Mouse (Mus musculus) limb, embryonic 11.5 days (tissue): Measurements from ENCODE around the gene Prkacb. TPM values are rescaled to one million over a fixed set of nuclear protein-coding genes. Genes with fewer than 3 reads are reported as not detected.
A peak's percentile ranks its signal among the peaks of the same experiment; 100 is the strongest.

Experiments
- ATAC-seq: fragments of 200-750 bp; cut with Nextera tagmentation; 2 replicates; pipeline ENCODE4 v1.8.0; 2017; ENCODE audit warnings: low read depth; ENCODE audit not compliant: insufficient number of reproducible peaks, low FRiP score, low TSS enrichment
- DNase-seq: peaks from one replicate; pipeline ENCODE4 v3.0.0-alpha.2; 2015; ENCODE audit warnings: low spot score
- H3K27ac ChIP-seq: fragments of 300-500 bp; sonication (generic); replicated peaks from 2 replicates; pipeline ENCODE4 v1.5.1; 2014; ENCODE audit warnings: low read depth, mild to moderate bottlenecking, low read length
- H3K27me3 ChIP-seq: fragments of 300-500 bp; sonication (generic); 2 replicates; pipeline ENCODE4 v1.6.1; 2014; ENCODE audit warnings: mild to moderate bottlenecking, low read length, mixed read lengths; ENCODE audit not compliant: control insufficient read depth, insufficient read depth
- H3K36me3 ChIP-seq: fragments of 300-500 bp; sonication (generic); 2 replicates; pipeline ENCODE4 v1.6.1; 2014; ENCODE audit warnings: mild to moderate bottlenecking, low read length, moderate library complexity, mixed read lengths; ENCODE audit not compliant: control insufficient read depth, insufficient read depth
- H3K4me1 ChIP-seq: fragments of 300-500 bp; sonication (generic); 2 replicates; pipeline ENCODE4 v1.6.1; 2014; ENCODE audit warnings: low read length, mixed read lengths; ENCODE audit not compliant: control insufficient read depth, insufficient read depth
- H3K4me2 ChIP-seq: fragments of 300-500 bp; sonication (generic); 2 replicates; pipeline ENCODE4 v1.6.1; 2014; ENCODE audit warnings: low read depth, mild to moderate bottlenecking, moderate library complexity; ENCODE audit not compliant: severe bottlenecking
- H3K4me3 ChIP-seq: fragments of 300-500 bp; sonication (generic); 2 replicates; pipeline ENCODE4 v1.5.1; 2014; ENCODE audit warnings: low read depth, low read length
- H3K9ac ChIP-seq: fragments of 300-500 bp; sonication (generic); 2 replicates; pipeline ENCODE4 v1.6.1; 2014; ENCODE audit warnings: mild to moderate bottlenecking, low read length
- H3K9me3 ChIP-seq: fragments of 300-500 bp; sonication (generic); 2 replicates; pipeline ENCODE4 v1.6.1; 2016; ENCODE audit warnings: low read length; ENCODE audit not compliant: control insufficient read depth
- WGBS: fragments of 180-500 bp; shearing (Covaris S2); extraction: QIAGEN DNeasy Blood & Tissue Kit; methylation state at CpG from one replicate; pipeline ENCODE4 v1.1.7; 2014; 5-methylcytosine and 5-hydroxymethylcytosine counted together
- polyA plus RNA-seq: library from polyadenylated mRNA; unstranded; fragments of >200 nt; fragmentation: Nextera tagmentation; extraction: Ambion mirVana; gene quantifications from 2 replicates; pipeline ENCODE4 v1.2.1, GENCODE M21; 2014

The Prkacb gene
- polyA plus RNA-seq, 1 experiment from 2014 or later: 73.1 TPM

GRCm38 (mm10) chr3:146843470-146843869 lies 30.7 kb upstream of the Prkacb start:
- peak; percentile 21 for DNase-seq
- peaks cover 8% of the 10 kb centered on the region; the same call in 1 of the 2 replicates for H3K4me1 ChIP-seq
- no peak overlapping the region for H3K4me3 ChIP-seq
- ATAC-seq: no peak
- H3K36me3 ChIP-seq: no peaks in the 10 kb centered on the region
- H3K9ac ChIP-seq: no peak overlapping the region
- no peak overlapping the region for H3K4me2 ChIP-seq
- H3K27ac ChIP-seq: no peak overlapping the region
- no peaks in the 10 kb centered on the region for H3K9me3 ChIP-seq
- 45% methylated on average over 6 of the region's 6 CpGs for WGBS
- no peaks in the 10 kb centered on the region for H3K27me3 ChIP-seq

GRCm38 (mm10) chr3:146842766-146843165 lies 30.0 kb upstream of the Prkacb start:
- Histone ChIP-seq H3K27ac (no peak overlapping the region), H3K4me1 (peaks cover 8% of the 10 kb centered on the region; the same call in 1 of the 2 replicates), H3K4me2 (no peak overlapping the region), H3K9me3 (no peaks in the 10 kb centered on the region), H3K27me3 (no peaks in the 10 kb centered on the region), H3K4me3 (no peak overlapping the region), H3K36me3 (no peaks in the 10 kb centered on the region), H3K9ac (no peak overlapping the region)
- ATAC-seq: no peak
- WGBS: 40% methylated on average over 3 of the region's 3 CpGs
- DNase-seq: no peak

GRCm38 (mm10) chr3:146820718-146821117 lies 7.9 kb upstream of the Prkacb start:
- Histone ChIP-seq H3K9me3 (no peaks in the 10 kb centered on the region), H3K4me1 (no peaks in the 10 kb centered on the region), H3K4me2 (no peak overlapping the region), H3K36me3 (no peaks in the 10 kb centered on the region), H3K27ac (no peak overlapping the region), H3K9ac (no peak overlapping the region), H3K27me3 (no peaks in the 10 kb centered on the region), H3K4me3 (no peak overlapping the region)
- WGBS: 94% methylated on average over 4 of the region's 4 CpGs
- ATAC-seq (no peak), DNase-seq (no peak)

GRCm38 (mm10) chr3:146813624-146814023 lies 834 bp upstream of the Prkacb start:
- Histone ChIP-seq H3K9ac (peak overlapping the region; percentile 94; the same call in 1 of the 2 replicates), H3K4me3 (peak overlapping the region; percentile 97), H3K27me3 (no peaks in the 10 kb centered on the region), H3K27ac (no peak overlapping the region), H3K36me3 (no peaks in the 10 kb centered on the region), H3K4me1 (peaks cover 2% of the 10 kb centered on the region; the same call in 1 of the 2 replicates), H3K9me3 (no peaks in the 10 kb centered on the region), H3K4me2 (peak overlapping the region; percentile 70)
- ATAC-seq (no peak), DNase-seq (no peak)
- WGBS: 63% methylated on average over 7 of the region's 7 CpGs

GRCm38 (mm10) chr3:146812041-146812878 lies 530 bp downstream of the Prkacb start:
- peak; percentile 70 for ATAC-seq
- H3K9me3 ChIP-seq: no peaks in the 10 kb centered on the region
- peak overlapping the region; percentile 94 for H3K9ac ChIP-seq
- peak overlapping the region; percentile 97 for H3K4me3 ChIP-seq
- WGBS: 1% methylated on average over 55 of the region's 60 CpGs
- H3K27me3 ChIP-seq: no peaks in the 10 kb centered on the region
- H3K4me1 ChIP-seq: peaks cover 2% of the 10 kb centered on the region; the same call in 1 of the 2 replicates
- peak overlapping the region; percentile 82 for H3K4me2 ChIP-seq
- no peak for DNase-seq
- no peaks in the 10 kb centered on the region for H3K36me3 ChIP-seq
- H3K27ac ChIP-seq: peak overlapping the region; percentile 74

GRCm38 (mm10) chr3:146793554-146794257 lies 19.1 kb downstream of the Prkacb start:
- DNase-seq: no peak
- 93% methylated on average over 12 of the region's 12 CpGs for WGBS
- no peak overlapping the region for H3K9ac ChIP-seq
- H3K4me1 ChIP-seq: no peaks in the 10 kb centered on the region
- H3K27ac ChIP-seq: no peak overlapping the region
- H3K27me3 ChIP-seq: no peaks in the 10 kb centered on the region
- ATAC-seq: no peak
- H3K9me3 ChIP-seq: no peaks in the 10 kb centered on the region
- no peak overlapping the region for H3K4me2 ChIP-seq
- no peak overlapping the region for H3K4me3 ChIP-seq
- no peaks in the 10 kb centered on the region for H3K36me3 ChIP-seq

- Histone ChIP-seq H3K27me3 (no peaks in the 10 kb centered on the region), H3K36me3 (no peaks in the 10 kb centered on the region), H3K9ac (no peak overlapping the region), H3K4me3 (no peak overlapping the region), H3K4me1 (no peaks in the 10 kb centered on the region), H3K9me3 (no peaks in the 10 kb centered on the region), H3K27ac (no peak overlapping the region), H3K4me2 (no peak overlapping the region)
- ATAC-seq (no peak), DNase-seq (no peak)
- 91% methylated on average over 3 of the region's 3 CpGs for WGBS
Measured at GRCm38 (mm10) chr3:146792144-146792748, 20.5 kb downstream of the Prkacb start.

- H3K9me3 ChIP-seq: no peaks in the 10 kb centered on the region
- 81% methylated on average over 3 of the region's 3 CpGs for WGBS
- no peaks in the 10 kb centered on the region for H3K27me3 ChIP-seq
- peaks cover 3% of the 10 kb centered on the region; the same call in 1 of the 2 replicates for H3K4me1 ChIP-seq
- ATAC-seq: no peak
- H3K4me3 ChIP-seq: no peak overlapping the region
- no peak overlapping the region for H3K27ac ChIP-seq
- no peak for DNase-seq
- H3K4me2 ChIP-seq: no peak overlapping the region
- no peak overlapping the region for H3K9ac ChIP-seq
- H3K36me3 ChIP-seq: no peaks in the 10 kb centered on the region
Measured at GRCm38 (mm10) chr3:146784233-146784632, 28.6 kb downstream of the Prkacb start.
